Mouse (Mus musculus): ENCODE data around the gene Sec61a2. TPM values are rescaled to one million over a fixed set of nuclear protein-coding genes. Genes with fewer than 3 reads are reported as not detected.

Gene Sec61a2
- polyA plus RNA-seq, 2 experiments, result 79.1 to 222 TPM

GRCm38 (mm10) chr2:5851866-5852265 is 43.4 kb downstream of the Sec61a2 start:
- 84% methylated on average over 5 of the region's 5 CpGs for WGBS
- H3K4me3 ChIP-seq (replicated peaks; ENCODE audit: low read length), result no peak overlapping the region
- H3K9me3 ChIP-seq (ENCODE audit: control insufficient read depth, low read length), result no peaks in the 10 kb centered on the region
- H3K4me2 ChIP-seq (replicated peaks; ENCODE audit: low read depth, low read length, severe bottlenecking), result no peak overlapping the region
- no peaks in the 10 kb centered on the region for H3K4me1 ChIP-seq (ENCODE audit: control insufficient read depth, insufficient read depth, low read length)
- peaks cover 5% of the 10 kb centered on the region; the same call in 1 of the 2 replicates for H3K36me3 ChIP-seq (ENCODE audit: control insufficient read depth, insufficient read depth, low read length)
- H3K9ac ChIP-seq (ENCODE audit: low read depth, low read length, severe bottlenecking), result no peak overlapping the region
- ATAC-seq (ENCODE audit: low FRiP score, low read depth) (no peak), DNase-seq (ENCODE audit: low spot score) (no peak)
- TF ChIP-seq POLR2A (IDR thresholded peaks at IDR 0.05; ENCODE audit: borderline replicate concordance, extremely low read depth, insufficient read depth, insufficient read length), result no peak
- no peak overlapping the region for H3K27ac ChIP-seq (replicated peaks; ENCODE audit: low read depth, low read length)
- H3K27me3 ChIP-seq (ENCODE audit: control insufficient read depth, insufficient read depth, low read length), result no peaks in the 10 kb centered on the region

- H3K27ac ChIP-seq (replicated peaks; ENCODE audit: low read depth, low read length), result no peak overlapping the region
- no peak overlapping the region for H3K9ac ChIP-seq (ENCODE audit: low read depth, low read length, severe bottlenecking)
- no peak for TF ChIP-seq POLR2A (IDR thresholded peaks at IDR 0.05; ENCODE audit: borderline replicate concordance, extremely low read depth, insufficient read depth, insufficient read length)
- peaks cover 6% of the 10 kb centered on the region; the same call in 1 of the 2 replicates for H3K4me1 ChIP-seq (ENCODE audit: control insufficient read depth, insufficient read depth, low read length)
- WGBS, result 94% methylated on average over 9 of the region's 9 CpGs
- DNase-seq (ENCODE audit: low spot score), result no peak
- no peak for ATAC-seq (ENCODE audit: low FRiP score, low read depth)
- no peak overlapping the region for H3K4me2 ChIP-seq (replicated peaks; ENCODE audit: low read depth, low read length, severe bottlenecking)
- H3K9me3 ChIP-seq (ENCODE audit: control insufficient read depth, low read length), result no peaks in the 10 kb centered on the region
- no peak overlapping the region for H3K4me3 ChIP-seq (replicated peaks; ENCODE audit: low read length)
- no peaks in the 10 kb centered on the region for H3K27me3 ChIP-seq (ENCODE audit: control insufficient read depth, insufficient read depth, low read length)
- H3K36me3 ChIP-seq (ENCODE audit: control insufficient read depth, insufficient read depth, low read length), result 0 out of 2 replicates have a peak, but pooled peaks cover 3% of the 10 kb centered on the region
Observed at GRCm38 (mm10) chr2:5851116-5851515, 44.1 kb downstream of the Sec61a2 start.

- Histone ChIP-seq H3K27me3 (ENCODE audit: control insufficient read depth, insufficient read depth, low read length) (no peaks in the 10 kb centered on the region), H3K4me1 (ENCODE audit: control insufficient read depth, insufficient read depth, low read length) (peaks cover 12% of the 10 kb centered on the region), H3K4me3 (replicated peaks; ENCODE audit: low read length) (peak overlapping the region; percentile 79), H3K9ac (ENCODE audit: low read depth, low read length, severe bottlenecking) (peak overlapping the region; percentile 82), H3K27ac (replicated peaks; ENCODE audit: low read depth, low read length) (no peak overlapping the region), H3K4me2 (replicated peaks; ENCODE audit: low read depth, low read length, severe bottlenecking) (peak overlapping the region; percentile 56), H3K36me3 (ENCODE audit: control insufficient read depth, insufficient read depth, low read length) (peaks cover 14% of the 10 kb centered on the region), H3K9me3 (ENCODE audit: control insufficient read depth, low read length) (no peaks in the 10 kb centered on the region)
- TF ChIP-seq POLR2A (IDR thresholded peaks at IDR 0.05; ENCODE audit: borderline replicate concordance, extremely low read depth, insufficient read depth, insufficient read length), result no peak
- DNase-seq (ENCODE audit: low spot score), result peak; percentile 11
- no peak for ATAC-seq (ENCODE audit: low FRiP score, low read depth)
- 23% methylated on average over 4 of the region's 4 CpGs for WGBS
Observed at GRCm38 (mm10) chr2:5845826-5846225, 49.4 kb downstream of the Sec61a2 start.

GRCm38 (mm10) chr2:5844873-5845631 is 50.2 kb downstream of the Sec61a2 start, which contains the start of the genes Nudt5 and Cdc123:
Nudt5 (plus strand) TSS chr2:5845019.
Cdc123 (minus strand) TSS chr2:5845164.
- peak; percentile 93 for DNase-seq (ENCODE audit: low spot score)
- WGBS, result under 1% methylated on average over 53 of the region's 53 CpGs
- H3K36me3 ChIP-seq (ENCODE audit: control insufficient read depth, insufficient read depth, low read length), result peaks cover 22% of the 10 kb centered on the region
- no peaks in the 10 kb centered on the region for H3K27me3 ChIP-seq (ENCODE audit: control insufficient read depth, insufficient read depth, low read length)
- TF ChIP-seq POLR2A (IDR thresholded peaks at IDR 0.05; ENCODE audit: borderline replicate concordance, extremely low read depth, insufficient read depth, insufficient read length), result peak; percentile 72; the same call in 1 of the 2 replicates
- H3K9me3 ChIP-seq (ENCODE audit: control insufficient read depth, low read length), result no peaks in the 10 kb centered on the region
- H3K9ac ChIP-seq (ENCODE audit: low read depth, low read length, severe bottlenecking), result peak within 1 kb of the TSS; percentile 82
- H3K4me3 ChIP-seq (replicated peaks; ENCODE audit: low read length), result peak within 1 kb of the TSS; percentile 79
- H3K4me1 ChIP-seq (ENCODE audit: control insufficient read depth, insufficient read depth, low read length), result peaks cover 12% of the 10 kb centered on the region
- ATAC-seq (ENCODE audit: low FRiP score, low read depth), result peak; percentile 97
- H3K27ac ChIP-seq (replicated peaks; ENCODE audit: low read depth, low read length), result peak within 1 kb of the TSS; percentile 85
- peak within 1 kb of the TSS; percentile 56 for H3K4me2 ChIP-seq (replicated peaks; ENCODE audit: low read depth, low read length, severe bottlenecking)

GRCm38 (mm10) chr2:5844181-5844872 is 50.9 kb downstream of the Sec61a2 start:
- Histone ChIP-seq H3K4me1 (ENCODE audit: control insufficient read depth, insufficient read depth, low read length) (peaks cover 12% of the 10 kb centered on the region), H3K4me2 (replicated peaks; ENCODE audit: low read depth, low read length, severe bottlenecking) (peak overlapping the region; percentile 56), H3K4me3 (replicated peaks; ENCODE audit: low read length) (peak overlapping the region; percentile 79), H3K27ac (replicated peaks; ENCODE audit: low read depth, low read length) (peak overlapping the region; percentile 85), H3K9ac (ENCODE audit: low read depth, low read length, severe bottlenecking) (peak overlapping the region; percentile 82), H3K9me3 (ENCODE audit: control insufficient read depth, low read length) (no peaks in the 10 kb centered on the region), H3K27me3 (ENCODE audit: control insufficient read depth, insufficient read depth, low read length) (no peaks in the 10 kb centered on the region), H3K36me3 (ENCODE audit: control insufficient read depth, insufficient read depth, low read length) (peaks cover 29% of the 10 kb centered on the region)
- 4% methylated on average over 23 of the region's 23 CpGs for WGBS
- DNase-seq (ENCODE audit: low spot score) (no peak), ATAC-seq (ENCODE audit: low FRiP score, low read depth) (peak; percentile 9; the same call in 1 of the 2 replicates)
- no peak for TF ChIP-seq POLR2A (IDR thresholded peaks at IDR 0.05; ENCODE audit: borderline replicate concordance, extremely low read depth, insufficient read depth, insufficient read length)
